ENCODE assay signal across 17 mouse cellular contexts in genomic region chr11:52286301-52286957, GRCm38 (mm10). TPM values are rescaled to one million over a fixed set of nuclear protein-coding genes. Genes with fewer than 3 reads are reported as not detected.
DNase-seq lines count a peak whose midpoint lies in the region; ATAC-seq lines count a peak whose summit lies in the region.
"Had no signal": no experiment of that assay in that cellular context is flagged by ENCODE, and none has a peak within 500 bp of the region (broad histone marks: within the 10 kb centered on the region; RNA-seq: fewer than 3 reads in every experiment).

No protein-coding gene starts in this region.

- 0 out of 2 replicates have a peak overlapping the region, but pooled peaks have one; percentile 8 for H3K9ac ChIP-seq in neural tube, embryonic 13.5 days
- H3K9ac ChIP-seq in liver, embryonic 12.5 days, result no peak overlapping the region
- H3K9ac ChIP-seq: embryonic facial prominence, embryonic 15.5 days; limb, embryonic 13.5 days had no signal

- ATAC-seq in neural tube, embryonic 13.5 days (ENCODE audit: low read depth), result no peak
- ATAC-seq in liver, embryonic 12.5 days, result no peak
- ATAC-seq: CD4-positive, CD25-positive, alpha-beta regulatory T cell, adult 4 months; intestine, embryonic 16.5 days had no signal

- no peak for DNase-seq in heart, embryonic 10.5 days (ENCODE audit: low spot score)
- DNase-seq in heart, postnatal 36 days, result no peak
- no peak for DNase-seq in neural tube, embryonic 10.5 days (ENCODE audit: extremely low spot score, low spot score)
- DNase-seq in Muller cell, postnatal 12 days (ENCODE audit: inconsistent ontology term), result peak; percentile 79
- DNase-seq in mesoderm, embryonic 11.5 days (ENCODE audit: low read depth, low spot score), result peak; percentile 38
- DNase-seq: cerebellum, postnatal 10 days; heart, adult 18-20 months; kidney, postnatal 36 days; lung, adult 18-20 months; right cerebral cortex, postnatal 25 days had no signal

- intact Hi-C loops in heart, postnatal 36 days (cut with DNase I), result no loop called here

- H3K36me3 ChIP-seq in heart, embryonic 10.5 days, result no peaks in the 10 kb centered on the region; the same call in 1 of the 2 replicates
- H3K36me3 ChIP-seq in neural tube, embryonic 13.5 days, result no peaks in the 10 kb centered on the region
- H3K36me3 ChIP-seq in liver, embryonic 12.5 days, result no peaks in the 10 kb centered on the region
- H3K36me3 ChIP-seq: embryonic facial prominence, embryonic 15.5 days; limb, embryonic 13.5 days had no signal

- 0 out of 2 replicates have a peak overlapping the region, but pooled peaks have one; percentile 17 for H3K27ac ChIP-seq in heart, embryonic 10.5 days
- H3K27ac ChIP-seq in neural tube, embryonic 13.5 days (replicated peaks), result no peak overlapping the region
- no peak overlapping the region for H3K27ac ChIP-seq in liver, embryonic 12.5 days
- H3K27ac ChIP-seq: embryonic facial prominence, embryonic 15.5 days; limb, embryonic 13.5 days had no signal

- 23% methylated on average over 16 of the region's 16 CpGs for WGBS in heart, embryonic 10.5 days
- WGBS in neural tube, embryonic 13.5 days, result 9% methylated on average over 16 of the region's 16 CpGs
- 43% methylated on average over 16 of the region's 16 CpGs for WGBS in liver, embryonic 12.5 days (ENCODE audit: insufficient replicate concordance)

- peaks cover 51% of the 10 kb centered on the region for H3K4me1 ChIP-seq in heart, embryonic 10.5 days
- H3K4me1 ChIP-seq in neural tube, embryonic 13.5 days (replicated peaks), result peaks cover 40% of the 10 kb centered on the region
- peaks cover 32% of the 10 kb centered on the region for H3K4me1 ChIP-seq in liver, embryonic 12.5 days

- peak overlapping the region; percentile 5; the same call in 1 of the 2 replicates for H3K4me3 ChIP-seq in heart, embryonic 10.5 days
- no peak overlapping the region for H3K4me3 ChIP-seq in neural tube, embryonic 13.5 days
- H3K4me3 ChIP-seq in liver, embryonic 12.5 days, result no peak overlapping the region
- H3K4me3 ChIP-seq: embryonic facial prominence, embryonic 15.5 days; limb, embryonic 13.5 days; megakaryocyte, embryonic 14.5 days had no signal

- no peak overlapping the region for H3K4me2 ChIP-seq in neural tube, embryonic 13.5 days
- no peak overlapping the region for H3K4me2 ChIP-seq in liver, embryonic 12.5 days
- H3K4me2 ChIP-seq: embryonic facial prominence, embryonic 15.5 days; limb, embryonic 13.5 days had no signal

- H3K27me3 ChIP-seq in heart, embryonic 10.5 days (ENCODE audit: insufficient read depth, poor library complexity, severe bottlenecking), result peaks cover 32% of the 10 kb centered on the region
- peaks cover 48% of the 10 kb centered on the region for H3K27me3 ChIP-seq in neural tube, embryonic 13.5 days
- H3K27me3 ChIP-seq in liver, embryonic 12.5 days (replicated peaks), result peaks cover 64% of the 10 kb centered on the region

- H3K9me3 ChIP-seq in heart, embryonic 10.5 days, result no peaks in the 10 kb centered on the region
- H3K9me3 ChIP-seq in neural tube, embryonic 13.5 days, result no peaks in the 10 kb centered on the region
- H3K9me3 ChIP-seq in liver, embryonic 12.5 days (replicated peaks), result no peaks in the 10 kb centered on the region
- H3K9me3 ChIP-seq: embryonic facial prominence, embryonic 15.5 days; limb, embryonic 13.5 days; megakaryocyte, embryonic 14.5 days had no signal

RNA-seq across cellular contexts. Expression of gene Tcf7, which starts 3.6 kb away (rescaled TPM):
- polyA plus RNA-seq in heart, embryonic 10.5 days (2016; fragmentation: Nextera tagmentation; extraction: Ambion mirVana), result 7.6 and 11.5 TPM in 2 replicates
- total RNA-seq in heart, postnatal 36 days (2021), result 1 to 10 TPM in 1 of 2 experiments, under 1 TPM in 1; 0.65 to 1.2 TPM
- polyA plus RNA-seq in neural tube, embryonic 13.5 days (2015; fragmentation: Nextera tagmentation; extraction: Ambion mirVana), result 5.9 TPM in 2 replicates
- 3.8 and 4.4 TPM in 2 replicates for polyA plus RNA-seq in liver, embryonic 12.5 days (2016; fragmentation: Nextera tagmentation; extraction: Ambion mirVana)

RNA-seq across cellular contexts. Expression of gene Skp1a, which starts 54.6 kb away (rescaled TPM):
- polyA plus RNA-seq in heart, embryonic 10.5 days (2016; fragmentation: Nextera tagmentation; extraction: Ambion mirVana), result 516 and 546 TPM in 2 replicates
- total RNA-seq in heart, postnatal 36 days (2021), result 100 to 1,000 TPM; 241 to 246 TPM
- polyA plus RNA-seq in neural tube, embryonic 13.5 days (2015; fragmentation: Nextera tagmentation; extraction: Ambion mirVana), result 1,170 and 1,204 TPM in 2 replicates
- polyA plus RNA-seq in liver, embryonic 12.5 days (2016; fragmentation: Nextera tagmentation; extraction: Ambion mirVana), result 384 and 391 TPM in 2 replicates

Comparison
In these comparisons a context has a peak if more than half of its experiments do, and no peak if none do; other contexts are left out.
1. DNase-seq: peak in Muller cell, postnatal 12 days (single experiment) and mesoderm, embryonic 11.5 days (single experiment); none in heart, embryonic 10.5 days (single experiment), heart, postnatal 36 days (0 of 2) and neural tube, embryonic 10.5 days (single experiment).